Mouse (Mus musculus) telencephalon, adult 2 months (tissue): ENCODE measurements around the gene Pias3.
"Not testable (repeated sequence)": the region's sequence is repeated elsewhere in the genome, so short reads cannot be mapped to it uniquely, and the experiment has no call there.

Source experiments
- DNase-seq: peaks from one replicate; pipeline ENCODE4 v3.0.0-alpha.2; 2011; ENCODE audit warnings: low read depth, low spot score

Gene Pias3

GRCm38 (mm10) chr3:96728634-96729402 is 32.6 kb downstream of the Pias3 start:
- DNase-seq, result no peak

- DNase-seq, result no peak
Observed at GRCm38 (mm10) chr3:96729403-96729784, 33.2 kb downstream of the Pias3 start.

- DNase-seq, result no peak
Observed at GRCm38 (mm10) chr3:96730785-96731184, 34.6 kb downstream of the Pias3 start.

- DNase-seq, result no peak
Observed at GRCm38 (mm10) chr3:96733984-96734383, 37.8 kb downstream of the Pias3 start.

- no peak for DNase-seq
Observed at GRCm38 (mm10) chr3:96735200-96735599, 39.0 kb downstream of the Pias3 start.

- DNase-seq, result no peak
Observed at GRCm38 (mm10) chr3:96737013-96737740, 41.0 kb downstream of the Pias3 start.

GRCm38 (mm10) chr3:96737995-96738394 is 41.8 kb downstream of the Pias3 start:
- DNase-seq, result no peak

GRCm38 (mm10) chr3:96740279-96740678 is 44.1 kb downstream of the Pias3 start:
- DNase-seq, result not testable (repeated sequence)

- no peak for DNase-seq
Observed at GRCm38 (mm10) chr3:96744348-96744747, 48.2 kb downstream of the Pias3 start.

- no peak for DNase-seq
Observed at GRCm38 (mm10) chr3:96746829-96747228, 50.6 kb downstream of the Pias3 start.
